Mouse (Mus musculus) lung, postnatal 36 days (tissue): ENCODE data around the gene Rora.
"Not testable (repeated sequence)": the region's sequence is repeated elsewhere in the genome, so short reads cannot be mapped to it uniquely, and the experiment has no call there.

Experiments
- DNase-seq: peaks from one replicate; pipeline ENCODE4 v3.0.0; 2022; ENCODE audit warnings: mixed read lengths

Rora gene

GRCm38 (mm10) chr9:69100153-69100756 lies 446.7 kb downstream of the Rora start:
- DNase-seq, result not testable (repeated sequence)

DNA sequence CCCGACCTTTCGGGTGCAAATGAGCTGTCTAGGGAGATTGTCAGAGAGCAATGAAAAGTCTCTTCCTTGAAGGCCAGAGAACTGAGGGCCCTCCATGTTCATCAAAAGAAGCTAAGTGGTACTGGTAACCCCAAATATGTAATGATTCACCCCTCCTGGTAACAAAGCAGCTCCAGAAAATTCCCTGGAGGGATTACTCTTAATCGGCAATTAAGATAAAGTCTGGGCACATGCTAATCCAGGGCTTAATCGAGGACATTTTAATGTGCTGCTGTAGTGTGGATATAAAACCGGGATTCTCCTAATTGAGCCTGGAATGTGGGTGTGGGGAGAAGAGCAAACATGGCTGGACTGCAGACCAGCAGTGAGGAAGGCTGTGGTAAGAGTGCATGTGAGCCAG lies 450.7 kb downstream of the Rora start:
- no peak for DNase-seq

DNA sequence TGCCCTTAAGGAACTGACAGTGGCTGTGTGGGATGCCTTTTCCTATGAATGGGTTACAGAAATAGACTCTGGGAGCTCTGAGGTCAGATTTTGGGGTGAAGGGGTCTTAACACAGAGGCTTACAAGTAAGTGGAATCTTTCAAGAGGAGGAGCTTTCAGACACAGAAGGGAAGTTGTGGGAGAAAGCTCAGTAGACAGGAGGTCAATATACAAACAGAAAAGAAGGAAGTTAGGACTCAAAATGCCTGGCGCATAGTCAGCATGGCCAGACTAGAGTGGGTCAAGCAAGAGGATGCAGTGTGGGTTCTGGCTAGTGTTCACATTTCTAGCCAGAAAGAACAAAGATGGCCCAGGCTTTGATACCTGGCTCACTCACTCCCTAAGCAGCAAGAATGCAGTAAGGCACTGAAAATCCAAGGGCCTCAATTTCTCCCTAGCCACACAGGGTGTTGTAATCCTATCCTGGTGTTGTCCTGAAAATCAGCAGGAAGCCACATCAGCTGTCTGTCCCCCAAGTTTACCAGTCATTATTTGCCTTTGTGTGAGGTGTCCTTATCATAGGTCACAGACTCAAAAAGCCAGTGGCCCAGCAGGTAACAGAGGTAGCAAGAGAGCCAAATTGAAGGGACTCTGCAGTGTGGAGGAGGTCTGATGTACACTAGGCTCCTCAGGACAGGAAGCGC lies 456.2 kb downstream of the Rora start:
- DNase-seq, result no peak

DNA sequence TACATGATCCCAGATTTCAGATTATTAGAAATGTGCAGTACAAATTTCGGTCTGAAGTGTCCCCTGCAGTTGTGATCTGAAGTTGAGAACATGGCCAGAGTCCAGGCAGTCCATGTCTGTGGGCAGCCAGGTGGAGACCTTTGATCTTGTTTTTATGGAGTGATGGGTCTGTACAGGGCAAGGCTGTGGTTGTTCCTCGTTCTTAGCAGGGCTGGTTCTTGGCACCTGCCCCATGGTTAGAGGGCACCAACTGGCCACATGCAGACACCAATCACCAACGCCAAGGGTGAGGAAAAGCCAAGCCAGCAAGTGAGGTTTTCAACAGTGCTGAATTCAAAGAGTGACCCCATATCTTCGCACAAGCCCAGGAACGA lies 456.7 kb downstream of the Rora start:
- no peak for DNase-seq

- no peak for DNase-seq
These were observed 457.1 kb downstream of the Rora start for GRCm38 (mm10) chr9:69110706-69111105.

- DNase-seq, result no peak
These were observed 458.0 kb downstream of the Rora start for GRCm38 (mm10) chr9:69111539-69111938.

GRCm38 (mm10) chr9:69114429-69114984 lies 460.9 kb downstream of the Rora start:
- no peak for DNase-seq

- no peak for DNase-seq
These were observed 463.2 kb downstream of the Rora start for GRCm38 (mm10) chr9:69116740-69117139.

DNA sequence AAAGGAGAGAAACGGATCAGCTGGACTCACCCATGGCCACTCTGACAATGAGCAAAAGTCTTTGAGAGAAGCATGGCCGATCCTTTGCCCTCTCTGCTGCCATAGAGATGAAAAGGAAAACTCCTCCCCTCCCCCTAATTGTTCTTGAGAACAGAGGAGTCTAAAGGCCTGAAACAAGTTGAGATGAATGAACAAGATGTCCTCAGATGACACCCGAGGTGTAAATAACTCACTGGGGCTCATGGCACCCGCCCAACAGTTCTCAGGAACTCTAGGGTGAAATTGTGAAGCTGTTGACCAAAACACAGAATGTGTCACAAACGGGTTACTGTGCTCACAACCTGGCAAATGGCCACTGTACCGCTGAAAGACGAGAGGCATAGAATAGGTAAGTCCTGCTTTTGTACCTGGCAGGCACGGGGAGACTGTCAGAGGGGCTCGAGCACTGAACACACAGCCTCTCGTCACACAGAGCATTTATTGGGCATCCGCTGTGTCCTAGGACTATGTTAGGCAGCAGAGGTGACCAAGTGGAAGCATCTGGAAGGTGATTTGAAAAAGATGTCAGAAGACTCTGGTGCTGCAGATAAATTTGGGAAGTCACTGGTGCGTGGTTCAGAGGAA lies 467.6 kb downstream of the Rora start:
- peak; percentile 10 for DNase-seq

DNA sequence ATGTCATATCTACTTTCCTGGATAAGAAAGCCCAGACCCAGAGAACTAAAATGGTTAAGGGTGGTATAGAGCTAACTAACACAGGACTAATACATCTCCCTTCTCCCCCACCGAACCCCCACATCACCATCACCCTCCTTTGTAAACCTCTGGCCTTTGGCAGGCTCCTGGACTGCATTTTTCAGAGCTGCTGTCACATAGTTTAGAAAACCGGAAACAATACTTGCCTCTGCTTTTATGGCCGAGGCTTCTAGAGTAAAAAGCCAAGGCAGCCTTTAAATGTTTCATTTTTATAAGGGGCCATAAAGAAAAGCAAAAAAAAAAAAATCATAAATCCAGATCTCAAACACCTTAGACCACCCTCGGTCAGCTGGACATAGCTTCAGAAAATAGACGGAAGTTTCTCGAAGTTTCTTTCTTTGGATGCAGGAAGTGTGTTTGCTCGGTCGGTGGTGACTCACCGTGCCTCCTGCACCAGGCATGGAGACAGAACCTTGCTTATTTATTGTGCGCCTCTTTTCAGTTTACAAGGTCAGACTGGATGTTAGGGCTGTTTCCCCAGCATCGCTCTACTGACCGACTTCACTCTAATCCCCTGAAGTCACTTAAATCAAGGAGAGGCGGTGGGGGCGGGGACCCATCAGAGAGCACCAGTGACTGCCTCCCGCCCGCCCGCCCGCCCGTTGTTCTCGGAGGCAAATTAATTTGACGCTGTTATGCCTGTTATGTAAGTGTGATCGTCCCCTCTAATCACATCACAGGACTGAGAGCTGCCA lies 471.6 kb downstream of the Rora start:
- peak; percentile 71 for DNase-seq

- no peak for DNase-seq
These were observed 472.2 kb downstream of the Rora start for GRCm38 (mm10) chr9:69125787-69126161.

DNA sequence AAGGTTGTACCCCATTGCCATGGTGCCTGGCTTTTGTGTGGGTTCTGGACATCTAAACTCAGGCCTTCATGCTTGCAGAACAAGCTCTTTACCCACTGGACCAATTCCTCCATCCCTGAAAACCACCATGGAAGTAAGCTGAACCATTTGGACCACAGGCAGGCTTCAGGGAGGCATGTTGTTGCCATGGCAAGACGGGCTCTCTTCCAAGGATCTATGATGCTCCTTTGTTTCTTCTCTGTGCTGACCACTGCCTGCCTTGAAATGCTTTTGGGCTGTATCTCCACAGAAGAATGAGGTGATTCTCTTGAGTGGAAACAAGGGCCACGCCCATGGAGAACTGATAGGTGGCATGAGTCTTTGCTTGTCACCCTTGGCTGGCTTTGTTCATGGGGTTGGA lies 473.0 kb downstream of the Rora start:
- DNase-seq, result no peak

- no peak for DNase-seq
These were observed 474.7 kb downstream of the Rora start for GRCm38 (mm10) chr9:69128335-69128734.

- DNase-seq, result peak; percentile 70
These were observed 479.4 kb downstream of the Rora start for GRCm38 (mm10) chr9:69132995-69133394.

DNA sequence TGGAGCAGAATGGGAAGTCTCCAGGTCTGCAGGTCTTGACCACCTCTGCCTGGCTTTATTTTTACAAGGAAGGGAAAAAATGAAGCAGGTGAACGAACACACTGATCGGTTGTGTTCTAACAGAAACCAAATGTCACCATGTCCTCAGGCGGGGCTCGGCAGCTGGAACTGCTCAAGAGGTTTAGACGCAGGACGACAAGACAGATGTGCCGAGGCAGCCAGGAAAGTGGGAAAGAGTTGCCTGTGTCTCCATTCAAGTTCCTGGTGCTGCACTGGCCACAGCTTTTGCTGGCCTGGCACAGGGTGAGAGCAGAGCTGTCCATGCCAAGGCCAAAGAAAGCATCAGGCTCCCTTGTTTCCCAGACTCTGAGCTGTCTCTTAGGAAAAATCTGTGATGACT lies 480.1 kb downstream of the Rora start:
- peak; percentile 56 for DNase-seq

GRCm38 (mm10) chr9:69134604-69135003 lies 481.0 kb downstream of the Rora start:
- DNase-seq, result peak; percentile 47

GRCm38 (mm10) chr9:69136821-69137220 lies 483.2 kb downstream of the Rora start:
- no peak for DNase-seq

- DNase-seq, result no peak
These were observed 483.8 kb downstream of the Rora start for GRCm38 (mm10) chr9:69137398-69137797.

- DNase-seq, result peak; percentile 49
These were observed 486.6 kb downstream of the Rora start for GRCm38 (mm10) chr9:69140144-69140543.

- peak; percentile 46 for DNase-seq
These were observed 488.3 kb downstream of the Rora start for GRCm38 (mm10) chr9:69141859-69142258.

DNA sequence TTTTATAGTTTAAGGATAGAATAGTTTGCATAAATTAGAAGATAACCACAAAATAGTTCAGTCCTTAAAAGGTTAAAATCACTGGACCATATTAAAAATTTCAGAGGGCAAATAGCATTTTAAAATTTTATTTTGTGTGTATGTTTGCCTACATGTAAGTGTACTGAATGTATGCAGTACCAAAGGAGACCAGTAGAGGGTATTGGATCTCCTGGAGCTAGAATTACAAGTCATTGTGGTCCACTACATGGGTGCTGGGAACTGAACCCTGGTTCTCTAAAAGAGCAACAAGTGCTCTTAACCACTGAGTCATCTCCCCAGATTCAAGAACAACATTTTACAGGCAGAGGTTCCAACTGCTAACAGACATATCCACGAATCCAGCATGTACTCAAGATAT lies 493.4 kb downstream of the Rora start:
- DNase-seq, result no peak

GRCm38 (mm10) chr9:69150224-69150623 lies 496.6 kb downstream of the Rora start:
- no peak for DNase-seq

GRCm38 (mm10) chr9:69154684-69155083 lies 501.1 kb downstream of the Rora start:
- no peak for DNase-seq
